Mouse (Mus musculus) MEL (cell line): ENCODE measurements at regions not wholly inside any gene's neighbourhood (a gene's known extent, or its start where the extent isn't known, plus 50 kb on each side); places are given as distances from the start of the nearest gene placed in this dataset.

Experiments
- DNase-seq: peaks from one replicate; pipeline ENCODE4 v3.0.0; 2011; ENCODE audit warnings: low read depth, low spot score
- H3K27ac ChIP-seq: 2 replicates; pipeline ENCODE4 v1.5.1; 2012; ENCODE audit warnings: low read depth, mild to moderate bottlenecking, control low read depth, low read length, moderate library complexity; ENCODE audit not compliant: control insufficient read depth
- H3K27me3 ChIP-seq, 2 experiments: fragments of 150-350 bp in 1 of 2; sonication (generic) in 1 of 2; 2 replicates each; pipeline ENCODE4 v1.6.1; 2012; ENCODE audit warnings: low read length in 2 of 2, mild to moderate bottlenecking in 2 of 2, improper control_type of control experiment in 1 of 2, moderate library complexity in 1 of 2; ENCODE audit not compliant: insufficient read depth in 2 of 2, control insufficient read depth in 1 of 2
- H3K36me3 ChIP-seq, 2 experiments: 2 replicates each; pipeline ENCODE4 v1.6.1; 2012 to 2014; ENCODE audit warnings: low read length in 2 of 2, improper control_type of control experiment in 1 of 2, inconsistent platforms in 1 of 2, mild to moderate bottlenecking in 1 of 2; ENCODE audit not compliant: insufficient read depth in 2 of 2, control insufficient read depth in 1 of 2
- H3K4me1 ChIP-seq, 2 experiments: fragments of 150-350 bp in 1 of 2; sonication (generic) in 1 of 2; 2 replicates each; pipeline ENCODE4 v1.6.1; 2012; ENCODE audit warnings: low read length in 2 of 2, improper control_type of control experiment in 1 of 2, mild to moderate bottlenecking in 1 of 2; ENCODE audit not compliant: insufficient read depth in 2 of 2, control insufficient read depth in 1 of 2
- H3K4me3 ChIP-seq, 2 experiments: fragments of 150-350 bp in 1 of 2; sonication (generic) in 1 of 2; 2 replicates each; pipeline ENCODE4 v1.5.1; 2012; ENCODE audit warnings: low read depth in 2 of 2, low read length in 2 of 2, mild to moderate bottlenecking in 2 of 2, moderate library complexity in 2 of 2, control low read depth in 1 of 2, improper control_type of control experiment in 1 of 2; ENCODE audit not compliant: control insufficient read depth in 1 of 2, insufficient read depth in 1 of 2
- H3K79me2 ChIP-seq: 2 replicates; pipeline ENCODE4 v1.6.1; 2012; ENCODE audit warnings: mild to moderate bottlenecking, low read length, moderate library complexity; ENCODE audit not compliant: control insufficient read depth, poor library complexity, insufficient read depth
- H3K9ac ChIP-seq: 2 replicates; pipeline ENCODE4 v1.6.1; 2012; ENCODE audit warnings: low read depth, mild to moderate bottlenecking, control low read depth, low read length, moderate library complexity; ENCODE audit not compliant: control insufficient read depth, poor library complexity, severe bottlenecking
- H3K9me3 ChIP-seq: fragments of 150-350 bp; sonication (generic); replicated peaks from 2 replicates; pipeline ENCODE4 v1.6.1; 2012; ENCODE audit warnings: mild to moderate bottlenecking, low read length, improper control_type of control experiment, moderate library complexity; ENCODE audit not compliant: insufficient read depth
- BHLHE40 ChIP-seq: IDR thresholded peaks from 2 replicates; pipeline ENCODE4 v1.6.1; 2012; ENCODE audit warnings: low read depth, mild to moderate bottlenecking, inconsistent platforms, low read length, improper control_type of control experiment, borderline replicate concordance
- CHD1 ChIP-seq: IDR thresholded peaks from 2 replicates; pipeline ENCODE4 v1.6.1; 2012; ENCODE audit warnings: low read depth, mild to moderate bottlenecking, inconsistent platforms, low read length, improper control_type of control experiment
- CHD2 ChIP-seq: IDR thresholded peaks from 2 replicates; pipeline ENCODE4 v1.6.1; 2011; ENCODE audit warnings: low read length, improper control_type of control experiment
- E2F4 ChIP-seq: IDR thresholded peaks from 2 replicates; pipeline ENCODE4 v1.6.1; 2011; ENCODE audit warnings: low read depth, low read length, improper control_type of control experiment, borderline replicate concordance
- EP300 ChIP-seq, 2 experiments: IDR thresholded peaks; 2 replicates each; pipeline ENCODE4 v1.6.1; 2011; ENCODE audit warnings: improper control_type of control experiment in 2 of 2, low read length in 2 of 2, low read depth in 1 of 2, mild to moderate bottlenecking in 1 of 2
- ETS1 ChIP-seq: IDR thresholded peaks from 2 replicates; pipeline ENCODE4 v1.6.1; 2012; ENCODE audit warnings: low read depth, mild to moderate bottlenecking, inconsistent platforms, low read length, improper control_type of control experiment, moderate library complexity
- GABPA ChIP-seq: IDR thresholded peaks from 2 replicates; pipeline ENCODE4 v1.6.1; 2012; ENCODE audit warnings: low read depth, mild to moderate bottlenecking, inconsistent platforms, low read length, improper control_type of control experiment, moderate library complexity
- KAT2A ChIP-seq: conservative IDR thresholded peaks from 2 replicates; pipeline ENCODE4 v1.6.1; 2012; ENCODE audit warnings: low read depth, low read length, improper control_type of control experiment, inconsistent platforms
- MAFK ChIP-seq: IDR thresholded peaks from 2 replicates; pipeline ENCODE4 v1.6.1; 2011; ENCODE audit warnings: low read depth, mild to moderate bottlenecking, low read length, improper control_type of control experiment, borderline replicate concordance
- MAX ChIP-seq: IDR thresholded peaks from 2 replicates; pipeline ENCODE4 v1.6.1; 2011; ENCODE audit warnings: low read length, improper control_type of control experiment
- MAZ ChIP-seq: IDR thresholded peaks from 2 replicates; pipeline ENCODE4 v1.6.1; 2012; ENCODE audit warnings: low read depth, mild to moderate bottlenecking, inconsistent platforms, low read length, improper control_type of control experiment
- MEF2A ChIP-seq: IDR thresholded peaks from 2 replicates; pipeline ENCODE4 v1.6.1; 2014; ENCODE audit warnings: low read depth, mild to moderate bottlenecking, inconsistent platforms, low read length, improper control_type of control experiment; ENCODE audit not compliant: poor library complexity, insufficient replicate concordance, severe bottlenecking; ENCODE audit errors: extremely low read depth
- MXI1 ChIP-seq: IDR thresholded peaks from 2 replicates; pipeline ENCODE4 v1.6.1; 2011; ENCODE audit warnings: mild to moderate bottlenecking, low read depth, low read length, improper control_type of control experiment
- MYB ChIP-seq: IDR thresholded peaks from 2 replicates; pipeline ENCODE4 v1.6.1; 2011; ENCODE audit warnings: mild to moderate bottlenecking, low read depth, low read length, improper control_type of control experiment
- NRF1 ChIP-seq: IDR thresholded peaks from 2 replicates; pipeline ENCODE4 v1.6.1; 2014; ENCODE audit warnings: low read depth, mild to moderate bottlenecking, inconsistent platforms, low read length, improper control_type of control experiment, moderate library complexity; ENCODE audit not compliant: poor library complexity, insufficient read depth, severe bottlenecking
- POLR2A ChIP-seq, 2 experiments: IDR thresholded peaks; 2 replicates each; pipeline ENCODE4 v1.6.1; 2011 to 2012; ENCODE audit warnings: low read length in 2 of 2, mild to moderate bottlenecking in 2 of 2, control low read depth in 1 of 2, improper control_type of control experiment in 1 of 2, low read depth in 1 of 2, moderate library complexity in 1 of 2; ENCODE audit not compliant: control insufficient read depth in 1 of 2, insufficient read depth in 1 of 2, poor library complexity in 1 of 2
- POLR2AphosphoS2 ChIP-seq: IDR thresholded peaks from 2 replicates; pipeline ENCODE4 v1.6.1; 2011; ENCODE audit warnings: low read length, improper control_type of control experiment
- RAD21 ChIP-seq: IDR thresholded peaks from 2 replicates; pipeline ENCODE4 v1.6.1; 2011; ENCODE audit warnings: mild to moderate bottlenecking, low read depth, low read length, improper control_type of control experiment
- RCOR1 ChIP-seq: IDR thresholded peaks from 2 replicates; pipeline ENCODE4 v1.6.1; 2012; ENCODE audit warnings: low read depth, mild to moderate bottlenecking, inconsistent platforms, low read length, improper control_type of control experiment
- SIN3A ChIP-seq: IDR thresholded peaks from 2 replicates; pipeline ENCODE4 v1.6.1; 2012; ENCODE audit warnings: low read length, improper control_type of control experiment, inconsistent platforms
- SMC3 ChIP-seq: IDR thresholded peaks from 2 replicates; pipeline ENCODE4 v1.6.1; 2011; ENCODE audit warnings: low read depth, low read length, improper control_type of control experiment
- TBP ChIP-seq: IDR thresholded peaks from 2 replicates; pipeline ENCODE4 v1.8.0; 2011; ENCODE audit warnings: low read depth, low read length, improper control_type of control experiment
- UBTF ChIP-seq: IDR thresholded peaks from 2 replicates; pipeline ENCODE4 v1.6.1; 2012; ENCODE audit warnings: low read depth, mild to moderate bottlenecking, inconsistent platforms, low read length, improper control_type of control experiment, moderate library complexity, borderline replicate concordance; ENCODE audit not compliant: insufficient read depth
- ZC3H11A ChIP-seq: IDR thresholded peaks from 2 replicates; pipeline ENCODE4 v1.6.1; 2012; ENCODE audit warnings: low read depth, mild to moderate bottlenecking, inconsistent platforms, low read length, improper control_type of control experiment
- ZNF384 ChIP-seq: IDR thresholded peaks from 2 replicates; pipeline ENCODE4 v1.6.1; 2012; ENCODE audit warnings: low read depth, mild to moderate bottlenecking, inconsistent platforms, low read length, improper control_type of control experiment

DNA sequence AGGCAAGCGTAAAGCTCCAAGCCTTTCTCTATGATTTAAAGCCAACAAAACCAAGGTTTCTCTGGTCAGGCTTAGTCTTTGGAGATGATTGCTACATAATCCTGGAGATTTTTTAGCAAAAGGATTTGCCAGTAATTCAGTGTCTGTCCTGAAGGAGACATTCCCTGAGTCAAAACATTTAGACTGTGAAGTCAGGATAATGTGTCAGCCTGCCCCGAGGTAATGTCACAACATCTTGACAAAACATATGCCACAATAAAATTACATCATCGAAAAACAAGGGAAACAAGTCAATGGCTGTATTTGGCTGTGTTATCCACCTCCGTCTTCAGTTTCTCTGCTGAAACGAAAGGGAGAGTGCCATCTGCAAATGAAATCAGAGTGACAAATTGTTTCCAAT, 101.8 kb downstream of the Npy start:
- H3K4me3 ChIP-seq, result no peak overlapping the region
- H3K27ac ChIP-seq, result no peak overlapping the region
- no peak for TF ChIP-seq GABPA
- TF ChIP-seq CHD1, result no peak
- TF ChIP-seq SIN3A, result no peak
- no peak for TF ChIP-seq ETS1
- no peak for TF ChIP-seq NRF1
- TF ChIP-seq POLR2AphosphoS2, result no peak
- no peak for TF ChIP-seq MAFK
- no peak for TF ChIP-seq MXI1
- no peak for TF ChIP-seq MYB
- no peak for TF ChIP-seq RCOR1
- no peak for TF ChIP-seq BHLHE40
- no peak for TF ChIP-seq SMC3
- no peak for TF ChIP-seq KAT2A
- TF ChIP-seq, all 39 proteins: peak for 0
- Histone ChIP-seq H3K36me3 (no peaks in the 10 kb centered on the region), H3K9me3 (no peaks in the 10 kb centered on the region), H3K27me3 (no peaks in the 10 kb centered on the region), H3K9ac (no peak overlapping the region), H3K4me1 (no peaks in the 10 kb centered on the region), H3K79me2 (no peaks in the 10 kb centered on the region)
- DNase-seq, result no peak

DNA sequence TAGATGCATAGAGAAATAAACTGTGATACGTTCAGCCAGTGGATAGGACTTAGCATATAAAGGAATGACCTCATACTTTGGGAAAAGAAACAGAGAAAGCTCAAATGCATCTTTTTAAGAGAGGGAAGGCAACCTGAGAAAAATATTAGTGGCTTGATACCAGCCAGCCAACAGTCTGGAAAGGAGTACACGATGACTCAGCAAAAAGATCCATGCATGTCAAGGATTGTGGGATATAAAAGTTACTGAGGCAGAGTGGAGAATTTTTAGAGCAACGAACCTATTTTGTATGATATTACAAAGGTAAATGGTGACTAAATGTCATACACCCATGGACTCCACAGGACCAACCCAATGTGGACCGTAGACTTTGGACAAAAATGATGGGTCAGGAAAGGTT, 105.6 kb downstream of the Npy start:
- H3K4me1 ChIP-seq, result no peaks in the 10 kb centered on the region
- H3K9ac ChIP-seq, result no peak overlapping the region
- no peaks in the 10 kb centered on the region for H3K9me3 ChIP-seq
- TF ChIP-seq ZC3H11A (no peak), TBP (no peak), BHLHE40 (no peak), MAZ (no peak), E2F4 (no peak), MEF2A (no peak), CHD2 (no peak), MAX (no peak), SMC3 (no peak), ZNF384 (no peak), POLR2AphosphoS2 (no peak), EP300 (IDR thresholded peaks at IDR 0.05; ENCODE audit: low read depth in 1 of 2, low read length in 2 of 2) (no peak), UBTF (no peak), RCOR1 (no peak), RAD21 (no peak), ETS1 (no peak), POLR2A (IDR thresholded peaks at IDR 0.05; ENCODE audit: control insufficient read depth in 1 of 2, insufficient read depth in 1 of 2, low read depth in 1 of 2, low read length in 2 of 2, poor library complexity in 1 of 2) (no peak)
- no peak overlapping the region for H3K4me3 ChIP-seq
- no peaks in the 10 kb centered on the region for H3K36me3 ChIP-seq
- no peaks in the 10 kb centered on the region for H3K79me2 ChIP-seq
- H3K27me3 ChIP-seq, result no peaks in the 10 kb centered on the region
- no peak for DNase-seq
- no peak overlapping the region for H3K27ac ChIP-seq
